Mouse (Mus musculus) midbrain, embryonic 15.5 days (tissue): ENCODE measurements around the gene Hmgcl. TPM values are rescaled to one million over a fixed set of nuclear protein-coding genes. Genes with fewer than 3 reads are reported as not detected.

ENCODE experiments used
- ATAC-seq: fragments of 200-750 bp; cut with Nextera tagmentation; replicated peaks from 2 replicates; pipeline ENCODE4 v1.8.0; 2017; ENCODE audit warnings: moderate TSS enrichment
- H3K27ac ChIP-seq: fragments of 300-500 bp; sonication (generic); 2 replicates; pipeline ENCODE4 v1.5.1; 2015; ENCODE audit warnings: mild to moderate bottlenecking, inconsistent platforms
- H3K27me3 ChIP-seq: fragments of 300-500 bp; sonication (generic); replicated peaks from 2 replicates; pipeline ENCODE4 v1.6.1; 2015; ENCODE audit warnings: inconsistent platforms
- H3K36me3 ChIP-seq: fragments of 300-500 bp; sonication (generic); replicated peaks from 2 replicates; pipeline ENCODE4 v1.6.1; 2015; ENCODE audit warnings: inconsistent platforms
- H3K4me1 ChIP-seq: fragments of 300-500 bp; sonication (generic); 2 replicates; pipeline ENCODE4 v1.6.1; 2015; ENCODE audit warnings: inconsistent platforms
- H3K4me2 ChIP-seq: fragments of 300-500 bp; sonication (generic); 2 replicates; pipeline ENCODE4 v1.6.1; 2015; ENCODE audit warnings: inconsistent platforms, mild to moderate bottlenecking, moderate library complexity
- H3K4me3 ChIP-seq: fragments of 300-500 bp; sonication (generic); 2 replicates; pipeline ENCODE4 v1.5.1; 2015; ENCODE audit warnings: mild to moderate bottlenecking, inconsistent platforms
- H3K9ac ChIP-seq: fragments of 300-500 bp; sonication (generic); 2 replicates; pipeline ENCODE4 v1.6.1; 2015; ENCODE audit warnings: mild to moderate bottlenecking, inconsistent platforms
- H3K9me3 ChIP-seq: fragments of 300-500 bp; sonication (generic); 2 replicates; pipeline ENCODE4 v1.6.1; 2016; ENCODE audit warnings: inconsistent platforms
- WGBS: fragments of 180-500 bp; shearing (Covaris S2); methylation state at CpG from one replicate; pipeline ENCODE4 v1.1.7; 2015; ENCODE audit warnings: mixed read lengths; 5-methylcytosine and 5-hydroxymethylcytosine counted together
- polyA plus RNA-seq: library from polyadenylated mRNA; unstranded; fragments of >200 nt; fragmentation: Nextera tagmentation; extraction: Ambion mirVana; gene quantifications from 2 replicates; pipeline ENCODE4 v1.2.1, GENCODE M21; 2015

Gene Hmgcl
- polyA plus RNA-seq, 1 experiment from 2014 or later = 57.0 TPM

DNA sequence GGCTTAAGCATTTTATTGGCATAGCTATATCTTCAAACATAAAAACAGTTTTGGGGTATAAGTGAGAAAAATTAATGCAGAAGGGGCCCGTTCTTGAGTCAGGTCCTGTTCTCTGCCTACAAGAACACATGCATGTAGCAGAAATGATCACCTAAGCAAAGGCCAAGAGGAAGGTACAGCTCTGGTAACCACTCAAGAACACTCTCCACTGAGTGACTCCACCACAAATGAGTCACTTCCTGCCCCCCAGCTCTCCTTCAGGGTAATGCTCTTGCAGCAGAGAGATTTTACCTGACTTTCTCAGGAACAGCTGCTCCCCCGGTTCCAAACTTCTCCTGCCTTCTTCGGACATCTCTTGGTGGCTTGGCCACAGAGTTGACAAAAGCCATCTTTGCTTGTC is 60.6 kb downstream of the Hmgcl start:
- Histone ChIP-seq H3K36me3 (peaks cover 84% of the 10 kb centered on the region), H3K4me2 (no peak overlapping the region)

DNA sequence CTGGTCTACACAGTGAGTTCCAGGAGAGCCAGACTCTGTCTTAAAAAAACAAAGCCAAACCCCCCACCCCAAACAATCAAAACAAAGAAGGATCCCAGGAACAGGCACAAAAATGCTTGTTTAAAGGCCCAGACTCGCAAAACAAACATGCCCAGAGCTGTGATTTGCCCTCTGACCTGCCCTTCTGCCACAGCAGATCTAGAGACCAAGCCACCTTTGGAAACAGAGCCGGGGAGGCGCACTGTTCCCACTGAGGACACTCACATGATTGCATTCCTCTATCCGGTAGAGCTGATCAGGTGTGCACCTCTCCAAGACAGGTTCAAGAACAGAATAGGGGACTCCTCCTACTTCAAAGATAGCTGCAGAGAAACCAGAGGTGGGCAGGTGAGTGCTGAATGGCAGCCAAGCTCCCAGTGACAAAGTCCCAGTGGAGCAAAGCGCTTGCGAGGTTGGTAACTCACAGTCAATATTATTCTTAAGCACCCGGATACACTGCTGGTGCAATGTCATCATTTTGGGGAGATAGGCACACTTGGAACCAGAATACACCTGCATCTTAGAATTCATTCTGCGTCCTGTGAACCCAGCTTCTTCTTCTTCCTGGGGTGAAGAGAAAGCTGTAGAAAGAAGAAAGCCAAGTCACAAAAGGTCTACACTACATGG is 62.7 kb downstream of the Hmgcl start:
- no peak overlapping the region for H3K4me2 ChIP-seq
- H3K9ac ChIP-seq = no peak overlapping the region
- no peak for ATAC-seq
- no peak overlapping the region for H3K27ac ChIP-seq
- H3K36me3 ChIP-seq = peaks cover 73% of the 10 kb centered on the region
- no peaks in the 10 kb centered on the region for H3K27me3 ChIP-seq
- 96% methylated on average over 8 of the region's 8 CpGs for WGBS
- no peaks in the 10 kb centered on the region for H3K9me3 ChIP-seq
- H3K4me3 ChIP-seq = no peak overlapping the region
- H3K4me1 ChIP-seq = no peaks in the 10 kb centered on the region

More for the DNA sequence above, 60.6 kb downstream of the Hmgcl start:
- 89% methylated on average over 3 of the region's 3 CpGs for WGBS
- ATAC-seq = no peak
- no peak overlapping the region for H3K9ac ChIP-seq
- H3K27ac ChIP-seq = no peak overlapping the region
- no peaks in the 10 kb centered on the region for H3K4me1 ChIP-seq
- H3K4me3 ChIP-seq = no peak overlapping the region
- no peaks in the 10 kb centered on the region for H3K9me3 ChIP-seq
- no peaks in the 10 kb centered on the region for H3K27me3 ChIP-seq

DNA sequence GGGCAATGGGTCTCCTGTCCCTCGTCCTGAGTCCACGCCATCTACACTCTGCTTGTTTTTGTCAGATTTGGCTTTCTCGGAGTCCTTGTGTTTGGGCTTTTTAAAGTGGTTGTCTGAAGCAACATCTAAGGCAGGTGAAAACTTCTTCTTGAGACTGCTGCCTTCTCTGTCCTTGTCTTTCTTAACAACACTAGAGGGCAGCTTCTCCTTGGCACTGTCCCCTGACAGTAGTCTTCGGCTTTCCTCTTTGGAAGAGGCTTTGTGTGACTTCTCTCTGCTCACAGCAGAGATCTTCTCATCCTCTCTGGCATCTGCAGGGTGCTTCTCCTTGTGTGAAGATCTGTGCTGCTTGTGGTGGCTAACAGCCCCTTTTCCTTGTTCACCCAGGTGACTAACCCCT is 64.3 kb downstream of the Hmgcl start:
- no peak overlapping the region for H3K9ac ChIP-seq
- H3K27me3 ChIP-seq = no peaks in the 10 kb centered on the region
- no peak overlapping the region for H3K27ac ChIP-seq
- no peaks in the 10 kb centered on the region for H3K9me3 ChIP-seq
- H3K4me1 ChIP-seq = no peaks in the 10 kb centered on the region
- ATAC-seq = no peak
- H3K4me2 ChIP-seq = no peak overlapping the region
- H3K4me3 ChIP-seq = no peak overlapping the region
- peaks cover 61% of the 10 kb centered on the region for H3K36me3 ChIP-seq
- WGBS = 91% methylated on average over 4 of the region's 4 CpGs

Other genes with a start within 250 kb of the Hmgcl start
- gene Il22ra1, start 218.3 kb upstream of the Hmgcl start, polyA plus RNA-seq = not detected in 2 replicates
- 0.27 and 0.70 TPM in 2 replicates for gene Myom3, start 186.7 kb upstream of the Hmgcl start, polyA plus RNA-seq
- gene Srsf10, start 90.7 kb upstream of the Hmgcl start, polyA plus RNA-seq = 183 and 190 TPM in 2 replicates
- gene Pnrc2, start 72.6 kb upstream of the Hmgcl start, polyA plus RNA-seq = 92.1 and 96.0 TPM in 2 replicates
- gene Cnr2, start 51.1 kb upstream of the Hmgcl start, polyA plus RNA-seq = 0.19 TPM in 1 of 2 replicates, not detected in the other
- 63.2 and 68.3 TPM in 2 replicates for gene Fuca1, start 25.7 kb upstream of the Hmgcl start, polyA plus RNA-seq
- gene Gale, start 17.3 kb downstream of the Hmgcl start, polyA plus RNA-seq = 41.6 and 44.2 TPM in 2 replicates
- 228 and 233 TPM in 2 replicates for gene Lypla2, start 26.2 kb downstream of the Hmgcl start, polyA plus RNA-seq
- gene Pithd1, start 40.8 kb downstream of the Hmgcl start, polyA plus RNA-seq = 62.8 and 64.6 TPM in 2 replicates
- 27.5 TPM in 2 replicates for gene Eloa, start 75.3 kb downstream of the Hmgcl start, polyA plus RNA-seq
- 262 and 276 TPM in 2 replicates for gene Rpl11, start 107.0 kb downstream of the Hmgcl start, polyA plus RNA-seq
- 127 and 151 TPM in 2 replicates for gene Id3, start 197.0 kb downstream of the Hmgcl start, polyA plus RNA-seq
- 2.2 and 2.3 TPM in 2 replicates for gene E2f2, start 225.9 kb downstream of the Hmgcl start, polyA plus RNA-seq